Mouse (Mus musculus) liver, embryonic 12.5 days (tissue): Measurements from ENCODE around the gene Akip1. TPM values are rescaled to one million over a fixed set of nuclear protein-coding genes. Genes with fewer than 3 reads are reported as not detected.

ENCODE experiments used
- ATAC-seq: fragments of 200-750 bp; cut with Nextera tagmentation; 2 replicates; pipeline ENCODE4 v1.8.0; 2017; ENCODE audit warnings: moderate number of reproducible peaks, mild to moderate bottlenecking, moderate library complexity
- H3K27ac ChIP-seq: fragments of 300-500 bp; sonication (generic); 2 replicates; pipeline ENCODE4 v1.5.1; 2016; ENCODE audit warnings: mild to moderate bottlenecking
- H3K27me3 ChIP-seq: fragments of 300-500 bp; sonication (generic); replicated peaks from 2 replicates; pipeline ENCODE4 v1.6.1; 2016; ENCODE audit warnings: mild to moderate bottlenecking, moderate library complexity
- H3K36me3 ChIP-seq: fragments of 300-500 bp; sonication (generic); 2 replicates; pipeline ENCODE4 v1.6.1; 2016; ENCODE audit warnings: mild to moderate bottlenecking, moderate library complexity
- H3K4me1 ChIP-seq: fragments of 300-500 bp; sonication (generic); 2 replicates; pipeline ENCODE4 v1.6.1; 2016
- H3K4me2 ChIP-seq: fragments of 300-500 bp; sonication (generic); 2 replicates; pipeline ENCODE4 v1.6.1; 2016; ENCODE audit warnings: mild to moderate bottlenecking, moderate library complexity
- H3K4me3 ChIP-seq: fragments of 300-500 bp; sonication (generic); 2 replicates; pipeline ENCODE4 v1.5.1; 2016; ENCODE audit warnings: mild to moderate bottlenecking, moderate library complexity
- H3K9ac ChIP-seq: fragments of 300-500 bp; sonication (generic); 2 replicates; pipeline ENCODE4 v1.6.1; 2016; ENCODE audit warnings: mild to moderate bottlenecking, moderate library complexity
- H3K9me3 ChIP-seq: fragments of 300-500 bp; sonication (generic); replicated peaks from 2 replicates; pipeline ENCODE4 v1.6.1; 2016; ENCODE audit warnings: mild to moderate bottlenecking, moderate library complexity
- WGBS: fragments of 180-500 bp; shearing (Covaris S2); methylation state at CpG from one replicate; pipeline ENCODE4 v1.1.7; 2016; ENCODE audit not compliant: insufficient replicate concordance; 5-methylcytosine and 5-hydroxymethylcytosine counted together
- polyA plus RNA-seq: library from polyadenylated mRNA; unstranded; fragments of >200 nt; fragmentation: Nextera tagmentation; extraction: Ambion mirVana; gene quantifications from 2 replicates; pipeline ENCODE4 v1.2.1, GENCODE M21; 2016

Akip1 gene
- polyA plus RNA-seq, 1 experiment from 2014 or later: 50.2 TPM

- peak overlapping the region; percentile 94 for H3K4me2 ChIP-seq
- H3K4me1 ChIP-seq: peaks cover 33% of the 10 kb centered on the region
- H3K27ac ChIP-seq: peak overlapping the region; percentile 91
- peak overlapping the region; percentile 95 for H3K4me3 ChIP-seq
- H3K9ac ChIP-seq: peak overlapping the region; percentile 93
- peak; percentile 59 for ATAC-seq
- 2% methylated on average over 13 of the region's 13 CpGs for WGBS
- H3K36me3 ChIP-seq: peaks cover 5% of the 10 kb centered on the region
- H3K9me3 ChIP-seq: no peaks in the 10 kb centered on the region
- H3K27me3 ChIP-seq: no peaks in the 10 kb centered on the region
Measured at GRCm38 (mm10) chr7:109751427-109752007, 48.0 kb downstream of the Akip1 start.

GRCm38 (mm10) chr7:109752008-109752925, 48.8 kb downstream of the Akip1 start, which contains the start of gene Tmem9b:
TSS of gene Tmem9b (minus strand) at chr7:109752875.
- peak within 1 kb of the TSS; percentile 93 for H3K9ac ChIP-seq
- peak within 1 kb of the TSS; percentile 91 for H3K27ac ChIP-seq
- peaks cover 33% of the 10 kb centered on the region for H3K4me1 ChIP-seq
- H3K27me3 ChIP-seq: no peaks in the 10 kb centered on the region
- H3K36me3 ChIP-seq: peaks cover 5% of the 10 kb centered on the region
- peak within 1 kb of the TSS; percentile 95 for H3K4me3 ChIP-seq
- under 1% methylated on average over 72 of the region's 74 CpGs for WGBS
- H3K9me3 ChIP-seq: no peaks in the 10 kb centered on the region
- ATAC-seq: peak; percentile 90
- H3K4me2 ChIP-seq: peak within 1 kb of the TSS; percentile 94

GRCm38 (mm10) chr7:109754034-109754433, 50.5 kb downstream of the Akip1 start:
- Histone ChIP-seq H3K4me2 (no peak overlapping the region), H3K36me3 (peaks cover under 1% of the 10 kb centered on the region; the same call in 1 of the 2 replicates), H3K27me3 (0 out of 2 replicates have a peak, but pooled peaks cover 2% of the 10 kb centered on the region), H3K27ac (no peak overlapping the region), H3K4me3 (no peak overlapping the region), H3K9me3 (no peaks in the 10 kb centered on the region), H3K4me1 (peaks cover 33% of the 10 kb centered on the region), H3K9ac (no peak overlapping the region)
- no peak for ATAC-seq
- 77% methylated on average over 8 of the region's 8 CpGs for WGBS

GRCm38 (mm10) chr7:109756291-109756690, 52.8 kb downstream of the Akip1 start:
- WGBS: 83% methylated on average over 3 of the region's 3 CpGs
- no peak overlapping the region for H3K9ac ChIP-seq
- no peaks in the 10 kb centered on the region for H3K9me3 ChIP-seq
- H3K27me3 ChIP-seq: peaks cover 2% of the 10 kb centered on the region; the same call in 1 of the 2 replicates
- H3K4me3 ChIP-seq: no peak overlapping the region
- H3K4me2 ChIP-seq: no peak overlapping the region
- H3K4me1 ChIP-seq: peaks cover 25% of the 10 kb centered on the region
- ATAC-seq: no peak
- no peak overlapping the region for H3K27ac ChIP-seq
- H3K36me3 ChIP-seq: no peaks in the 10 kb centered on the region

Other genes starting within 250 kb of the Akip1 start
- 0.04 TPM in 1 of 2 replicates, not detected in the other for gene Trim66, start 195.6 kb upstream of the Akip1 start, polyA plus RNA-seq
- 122 and 125 TPM in 2 replicates for gene Rpl27a, start 184.5 kb upstream of the Akip1 start, polyA plus RNA-seq
- 25.1 and 25.3 TPM in 2 replicates for gene St5, start 85 bp upstream of the Akip1 start, polyA plus RNA-seq
- gene BC051019, start 20.2 kb downstream of the Akip1 start, polyA plus RNA-seq: 0.13 and 0.25 TPM in 2 replicates
- not detected in 2 replicates for gene Ascl3, start 28.0 kb downstream of the Akip1 start, polyA plus RNA-seq
- gene Tmem9b, start 49.2 kb downstream of the Akip1 start, polyA plus RNA-seq: 38.8 and 39.6 TPM in 2 replicates
- 0.59 and 0.67 TPM in 2 replicates for gene Nrip3, start 78.3 kb downstream of the Akip1 start, polyA plus RNA-seq
- 0.04 and 0.19 TPM in 2 replicates for gene Scube2, start 162.0 kb downstream of the Akip1 start, polyA plus RNA-seq